ENCODE assay signal across 24 mouse cellular contexts in the genomic region with DNA sequence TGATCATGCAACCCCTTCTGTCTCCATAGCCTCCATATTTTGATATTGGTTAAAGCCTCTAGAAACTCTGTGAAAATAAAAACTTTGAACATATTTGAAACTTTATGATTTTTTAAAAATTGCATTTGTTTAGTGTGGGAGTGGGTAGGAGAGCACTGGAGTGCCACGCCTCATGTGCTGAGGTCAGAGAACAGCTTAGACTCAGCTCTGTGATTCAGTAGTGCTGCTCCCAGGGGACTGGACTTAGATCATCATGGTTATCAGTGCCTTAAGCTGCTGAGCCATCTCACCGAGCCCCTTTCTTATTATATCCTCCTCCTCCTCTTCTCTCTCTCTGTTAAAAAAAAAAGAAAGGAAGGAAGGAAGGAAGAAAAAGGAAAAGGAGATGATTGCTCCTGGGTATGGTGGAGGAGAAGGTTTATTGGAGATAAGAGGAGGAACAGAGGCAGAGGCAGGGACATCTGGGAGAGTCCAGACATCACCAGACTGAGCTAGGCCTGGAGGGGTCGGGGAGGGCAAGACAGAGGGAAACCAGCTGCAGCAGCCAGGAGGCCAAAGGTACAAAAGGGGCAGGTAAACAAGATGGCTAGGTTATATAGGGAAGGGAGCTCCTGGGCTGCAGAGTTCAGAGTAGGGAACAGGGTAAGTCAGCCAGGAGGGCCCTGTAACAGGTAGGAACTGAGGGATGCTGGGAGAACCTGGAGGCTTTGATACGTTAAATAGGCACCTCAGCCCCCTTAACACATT. TPM values are rescaled to one million over a fixed set of nuclear protein-coding genes. Genes with fewer than 3 reads are reported as not detected.
DNase-seq lines count a peak whose midpoint lies in the region; ATAC-seq and TF ChIP-seq lines count a peak whose summit lies in the region.
"Had no signal": no experiment of that assay in that cellular context is flagged by ENCODE, and none has a peak within 500 bp of the region (broad histone marks: within the 10 kb centered on the region; RNA-seq: fewer than 3 reads in every experiment).

No protein-coding gene starts in this region.

- peak overlapping the region; percentile 33 for H3K9ac ChIP-seq in CH12.LX (ENCODE audit: insufficient read depth, low read depth)
- no peak overlapping the region for H3K9ac ChIP-seq in intestine, embryonic 16.5 days (ENCODE audit: low read depth, low read length)
- H3K9ac ChIP-seq: forebrain, embryonic 13.5 days; heart, embryonic 13.5 days; hindbrain, embryonic 13.5 days; limb, embryonic 13.5 days; liver, embryonic 12.5 days; lung, embryonic 14.5 days; midbrain, embryonic 13.5 days; neural tube, embryonic 12.5 days had no signal

- 58% methylated on average over 4 of the region's 4 CpGs for WGBS in intestine, embryonic 16.5 days
- 82% methylated on average over 4 of the region's 4 CpGs for WGBS in kidney, adult 2 months

- peak; percentile 57 for ATAC-seq in intestine, embryonic 16.5 days
- ATAC-seq in monocyte, adult 5-6 weeks (replicated peaks; ENCODE audit: insufficient number of reproducible peaks, low FRiP score, low TSS enrichment, poor library complexity, severe bottlenecking): no peak
- ATAC-seq: forebrain, embryonic 13.5 days; liver, embryonic 12.5 days; midbrain, embryonic 13.5 days had no signal

- H3K4me2 ChIP-seq in CH12.LX (ENCODE audit: insufficient read depth, low read depth, poor library complexity, severe bottlenecking): 0 out of 2 replicates have a peak overlapping the region, but pooled peaks have one; percentile 4
- no peak overlapping the region for H3K4me2 ChIP-seq in intestine, embryonic 16.5 days (ENCODE audit: low read depth, low read length)
- H3K4me2 ChIP-seq: forebrain, embryonic 13.5 days; heart, embryonic 13.5 days; hindbrain, embryonic 13.5 days; limb, embryonic 13.5 days; liver, embryonic 12.5 days; lung, embryonic 14.5 days; midbrain, embryonic 13.5 days; neural tube, embryonic 12.5 days had no signal

- H3K9me3 ChIP-seq in CH12.LX (replicated peaks; ENCODE audit: low read length): no peaks in the 10 kb centered on the region
- H3K9me3 ChIP-seq in intestine, embryonic 16.5 days (ENCODE audit: control insufficient read depth, low read length): no peaks in the 10 kb centered on the region
- H3K9me3 ChIP-seq: forebrain, embryonic 13.5 days; heart, embryonic 13.5 days; hindbrain, embryonic 13.5 days; limb, embryonic 13.5 days; liver, embryonic 12.5 days; midbrain, embryonic 13.5 days; neural tube, embryonic 12.5 days had no signal

- no peaks in the 10 kb centered on the region for H3K79me2 ChIP-seq in CH12.LX (replicated peaks; ENCODE audit: control insufficient read depth, extremely low read depth, insufficient read depth, poor library complexity, severe bottlenecking)

- H3K4me3 ChIP-seq in CH12.LX (replicated peaks in 1 of 3; ENCODE audit: low read depth in 2 of 3, low read length in 2 of 3, poor library complexity in 1 of 3): no peak overlapping the region
- no peak overlapping the region for H3K4me3 ChIP-seq in intestine, embryonic 16.5 days (ENCODE audit: low read length)
- no peak overlapping the region for H3K4me3 ChIP-seq in kidney, adult 2 months (ENCODE audit: insufficient read depth, low read depth, low read length)
- H3K4me3 ChIP-seq: forebrain, embryonic 13.5 days; heart, embryonic 13.5 days; hindbrain, embryonic 13.5 days; limb, embryonic 13.5 days; liver, embryonic 12.5 days; midbrain, embryonic 13.5 days; neural tube, embryonic 12.5 days had no signal

- H3K36me3 ChIP-seq in CH12.LX (replicated peaks in 1 of 2; ENCODE audit: control insufficient read depth in 1 of 2, insufficient read depth in 1 of 2, low read length in 1 of 2): no peaks in the 10 kb centered on the region
- H3K36me3 ChIP-seq in intestine, embryonic 16.5 days (ENCODE audit: control insufficient read depth, insufficient read depth, low read length): no peaks in the 10 kb centered on the region
- no peaks in the 10 kb centered on the region for H3K36me3 ChIP-seq in kidney, adult 2 months (ENCODE audit: control insufficient read depth, insufficient read depth, low read length)
- H3K36me3 ChIP-seq: heart, embryonic 13.5 days; hindbrain, embryonic 13.5 days; limb, embryonic 13.5 days; liver, embryonic 12.5 days; midbrain, embryonic 13.5 days; neural tube, embryonic 12.5 days had no signal

- intact Hi-C loops in heart, postnatal 25 days (cut with DNase I): loop anchor here (2.0 kb wide), 1 partner anchor 88 kb away; no protein-coding TSS in a partner anchor

- peak overlapping the region; percentile 72 for H3K27ac ChIP-seq in CH12.LX (ENCODE audit: insufficient read depth, low read depth)
- H3K27ac ChIP-seq in intestine, embryonic 16.5 days (ENCODE audit: low read length): no peak overlapping the region
- no peak overlapping the region for H3K27ac ChIP-seq in kidney, adult 2 months (ENCODE audit: insufficient read depth, low read depth, low read length)
- H3K27ac ChIP-seq: forebrain, embryonic 13.5 days; heart, embryonic 13.5 days; hindbrain, embryonic 13.5 days; limb, embryonic 13.5 days; liver, embryonic 12.5 days; midbrain, embryonic 13.5 days; neural tube, embryonic 12.5 days had no signal

- TF ChIP-seq EP300 in CH12.LX (IDR thresholded peaks at IDR 0.05; ENCODE audit: low read length): peak; percentile 61

- H3K27me3 ChIP-seq in CH12.LX (replicated peaks): no peaks in the 10 kb centered on the region
- no peaks in the 10 kb centered on the region for H3K27me3 ChIP-seq in intestine, embryonic 16.5 days (replicated peaks; ENCODE audit: control insufficient read depth, insufficient read depth, low read length)
- H3K27me3 ChIP-seq in kidney, adult 2 months (replicated peaks; ENCODE audit: control insufficient read depth, insufficient read depth, low read length): no peaks in the 10 kb centered on the region
- H3K27me3 ChIP-seq: forebrain, embryonic 13.5 days; heart, embryonic 13.5 days; hindbrain, embryonic 13.5 days; limb, embryonic 13.5 days; liver, embryonic 12.5 days; midbrain, embryonic 13.5 days; neural tube, embryonic 12.5 days had no signal

- no peak for TF ChIP-seq POLR2A in CH12.LX (IDR thresholded peaks at IDR 0.05; ENCODE audit: low read depth, low read length)
- TF ChIP-seq POLR2A in kidney, adult 2 months (IDR thresholded peaks at IDR 0.05; ENCODE audit: low read depth, low read length): no peak

- TF ChIP-seq CTCF in CH12.LX (conservative IDR thresholded peaks at IDR 0.05 in 1 of 2, IDR thresholded peaks at IDR 0.05 in 1 of 2; ENCODE audit: low read depth in 2 of 2, low read length in 2 of 2): no peak
- TF ChIP-seq CTCF in kidney, adult 2 months (conservative IDR thresholded peaks at IDR 0.05; ENCODE audit: insufficient read depth, insufficient read length, low read depth, low read length): no peak

- dilution Hi-C loops in CH12.LX (cut with MboI; ENCODE audit: extremely low pct_ligation_motif_present, extremely low pct_unique_long_range_greater_than_20kb, low sequenced_read_pairs): no loop called here

- in situ Hi-C loops in CH12.LX (cut with MboI; ENCODE audit: low pct_ligation_motif_present, low pct_unique_long_range_greater_than_20kb, low sequenced_read_pairs): loop anchor here (5.0 kb wide), 2 partner anchors 33 to 42 kb away; no protein-coding TSS in a partner anchor

- peaks cover 32 to 70% of the 10 kb centered on the region in 2 experiments for H3K4me1 ChIP-seq in CH12.LX (ENCODE audit: control insufficient read depth in 1 of 2, insufficient read depth in 2 of 2)
- H3K4me1 ChIP-seq in intestine, embryonic 16.5 days (ENCODE audit: control insufficient read depth, insufficient read depth, low read length): peaks cover 5% of the 10 kb centered on the region; the same call in 1 of the 2 replicates
- H3K4me1 ChIP-seq in kidney, adult 2 months (ENCODE audit: control insufficient read depth, insufficient read depth, low read length): no peaks in the 10 kb centered on the region; the same call in 1 of the 2 replicates
- H3K4me1 ChIP-seq: forebrain, embryonic 13.5 days; hindbrain, embryonic 13.5 days; limb, embryonic 13.5 days; midbrain, embryonic 13.5 days; neural tube, embryonic 12.5 days had no signal

- no peak; the same call in none of the 2 replicates for TF ChIP-seq RAD21 in CH12.LX (IDR thresholded peaks at IDR 0.05; ENCODE audit: low read depth, low read length)

- DNase-seq in heart, adult 11 months: peak; percentile 91
- DNase-seq in heart, postnatal 25 days (ENCODE audit: low spot score): no peak
- peak; percentile 88 for DNase-seq in CH12.LX (ENCODE audit: extremely low read depth)
- peak; percentile 81 for DNase-seq in yolk sac, embryonic 10.5 days (ENCODE audit: low spot score)
- DNase-seq in kidney, adult 2 months: no peak
- DNase-seq: adrenal gland, postnatal 14 days; cerebellum, adult 2 months; cerebellum, postnatal 36 days; heart, postnatal 14 days; kidney, postnatal 4 days; lung, embryonic 14.5 days; right cerebral cortex, postnatal 14 days; thymus, adult 2 months; thymus, postnatal 4 days had no signal

TF ChIP-seq in CH12.LX, 34 proteins besides CTCF, POLR2A, EP300 and RAD21 (continues in another document):
- 0 out of 2 replicates have a peak, but pooled peaks have one; percentile 23 for TF ChIP-seq JUN (IDR thresholded peaks at IDR 0.05; ENCODE audit: insufficient read depth, low read depth, low read length)
- TF ChIP-seq IRF4 (IDR thresholded peaks at IDR 0.05; ENCODE audit: low read depth, low read length): peak; percentile 30; the same call in 1 of the 2 replicates
- peak; percentile 49; the same call in 1 of the 2 replicates for TF ChIP-seq MAX (IDR thresholded peaks at IDR 0.05; ENCODE audit: low read length)

RNA-seq across cellular contexts. Expression of gene Gm9887, which starts 42.7 kb away (rescaled TPM):
- under 1 TPM; 0.60 to 0.61 TPM for total RNA-seq in heart, postnatal 25 days (2021)
- total RNA-seq in CH12.LX (2012; rRNA removed) (4.3 TPM in 2 replicates), CH12.LX (2014; rRNA removed) (not detected in 2 replicates)
- 3.4 and 4.3 TPM in 2 replicates for polyA plus RNA-seq in CH12.LX (2012; ENCODE audit: insufficient read length, low read depth)
- polyA plus RNA-seq in intestine, embryonic 16.5 days (2015; fragmentation: Nextera tagmentation; extraction: Ambion mirVana): 1.0 and 1.4 TPM in 2 replicates
- total RNA-seq in monocyte, adult 5-6 weeks (2017): not detected in 3 replicates
- 0.94 and 1.4 TPM in 2 replicates for polyA plus RNA-seq in kidney, adult 2 months (2012; rRNA removed)
- total RNA-seq: megakaryocyte, adult 5-6 weeks had no signal

RNA-seq across cellular contexts. Expression of gene Arf6, which starts 43.0 kb away (rescaled TPM):
- 10 to 100 TPM; 40.5 to 43.7 TPM for total RNA-seq in heart, postnatal 25 days (2021)
- total RNA-seq in CH12.LX (2012; rRNA removed): 273 and 312 TPM in 2 replicates
- total RNA-seq in CH12.LX (2014; rRNA removed): 308 and 375 TPM in 2 replicates
- polyA plus RNA-seq in CH12.LX (2012; ENCODE audit: insufficient read length, low read depth): 224 and 258 TPM in 2 replicates
- polyA plus RNA-seq in intestine, embryonic 16.5 days (2015; fragmentation: Nextera tagmentation; extraction: Ambion mirVana): 18.0 and 34.2 TPM in 2 replicates
- total RNA-seq in monocyte, adult 5-6 weeks (2017): 213 to 230 TPM (median 223 TPM) in 3 replicates
- polyA plus RNA-seq in kidney, adult 2 months (2012; rRNA removed): 90.7 and 95.6 TPM in 2 replicates

RNA-seq across cellular contexts. Expression of gene Nemf, which starts 58.0 kb away (rescaled TPM):
- total RNA-seq in heart, postnatal 25 days (2021): 10 to 100 TPM; 24.0 to 24.4 TPM
- total RNA-seq in CH12.LX (2012; rRNA removed) (34.3 and 37.5 TPM in 2 replicates), CH12.LX (2014; rRNA removed) (56.6 and 71.0 TPM in 2 replicates)
- 44.9 and 54.7 TPM in 2 replicates for polyA plus RNA-seq in CH12.LX (2012; ENCODE audit: insufficient read length, low read depth)
- 56.3 and 66.2 TPM in 2 replicates for polyA plus RNA-seq in intestine, embryonic 16.5 days (2015; fragmentation: Nextera tagmentation; extraction: Ambion mirVana)
- 89.6 to 137 TPM (median 117 TPM) in 3 replicates for total RNA-seq in monocyte, adult 5-6 weeks (2017)
- polyA plus RNA-seq in kidney, adult 2 months (2012; rRNA removed): 3.4 and 4.7 TPM in 2 replicates

Comparison
In these comparisons a context has a peak if more than half of its experiments do, and no peak if none do; other contexts are left out.
1. DNase-seq: peak in heart, adult 11 months (single experiment), CH12.LX (single experiment) and yolk sac, embryonic 10.5 days (single experiment); none in heart, postnatal 25 days (single experiment) and kidney, adult 2 months (single experiment).